Mouse (Mus musculus): ENCODE measurements around the gene Hoxd4.

The Hoxd4 gene

DNA sequence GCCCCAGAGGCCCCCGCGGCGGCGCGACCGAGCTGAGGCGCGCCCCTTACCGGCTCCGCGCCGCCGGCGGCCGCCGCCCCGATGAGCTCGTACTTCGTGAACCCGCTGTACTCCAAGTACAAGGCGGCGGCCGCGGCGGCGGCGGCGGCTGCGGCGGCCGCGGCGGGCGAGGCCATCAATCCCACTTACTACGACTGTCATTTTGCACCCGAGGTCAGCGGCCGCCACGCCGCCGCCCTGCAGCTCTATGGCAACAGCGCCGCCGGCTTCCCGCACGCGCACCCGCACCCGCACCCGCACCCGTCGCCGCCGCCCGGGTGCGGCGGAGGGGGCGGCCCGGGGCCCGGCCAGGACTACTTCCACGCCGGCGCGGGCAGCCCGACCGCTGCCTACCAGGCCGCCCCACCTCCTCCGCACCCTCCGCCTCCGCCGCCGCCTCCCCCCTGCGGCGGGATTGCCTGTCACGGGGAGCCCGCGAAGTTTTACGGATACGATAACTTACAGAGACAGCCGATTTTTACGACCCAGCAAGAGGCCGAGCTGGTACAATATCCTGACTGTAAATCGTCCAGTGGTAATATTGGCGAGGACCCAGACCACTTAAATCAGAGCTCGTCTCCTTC lies 6.2 kb upstream of the Hoxd4 start:
- WGBS: 1% methylated on average over 68 of the region's 85 CpGs

DNA sequence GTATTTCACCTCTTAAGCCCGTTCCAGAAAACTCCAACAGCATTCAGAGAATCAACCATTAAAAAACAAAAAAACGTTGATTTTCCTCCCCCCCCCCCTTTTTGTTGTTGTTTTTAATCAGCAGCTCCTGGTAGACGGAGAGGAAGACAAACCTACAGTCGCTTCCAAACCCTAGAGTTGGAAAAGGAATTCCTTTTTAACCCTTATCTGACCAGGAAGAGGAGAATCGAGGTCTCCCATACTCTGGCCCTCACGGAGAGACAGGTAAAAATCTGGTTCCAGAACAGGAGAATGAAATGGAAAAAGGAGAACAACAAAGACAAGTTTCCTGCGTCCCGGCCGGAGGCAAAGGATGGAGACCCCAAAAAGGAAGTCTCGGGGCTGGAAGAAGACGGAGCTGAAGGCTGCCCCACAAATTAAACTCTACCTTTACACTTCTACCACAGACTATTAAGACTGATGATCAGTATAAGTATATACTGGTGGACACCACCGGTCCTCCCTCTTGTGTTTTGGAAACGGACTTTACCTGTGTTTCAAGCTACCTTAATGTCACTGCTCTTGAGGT lies 5.3 kb upstream of the Hoxd4 start:
- WGBS: 4% methylated on average over 13 of the region's 13 CpGs

DNA sequence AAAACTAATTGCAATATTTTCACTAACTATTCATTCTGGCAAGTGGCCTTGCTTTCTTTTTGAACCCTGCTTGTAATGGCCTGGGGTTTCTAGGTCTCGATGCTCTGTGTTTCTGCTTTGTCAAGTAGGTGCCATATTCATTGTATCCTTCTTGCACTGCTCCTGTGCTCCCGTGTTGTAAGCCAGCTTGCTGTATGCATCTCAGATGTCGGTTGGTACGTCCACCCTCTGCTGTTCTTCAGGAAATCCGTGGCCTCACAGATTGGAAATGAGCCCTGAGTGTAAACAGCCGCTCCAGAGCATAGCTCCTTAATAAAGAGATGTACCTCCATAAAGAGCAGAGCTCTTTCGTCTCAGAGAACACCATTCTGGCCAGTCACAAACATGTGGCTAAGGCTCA lies 4.1 kb upstream of the Hoxd4 start:
- 15% methylated on average over 7 of the region's 7 CpGs for WGBS

DNA sequence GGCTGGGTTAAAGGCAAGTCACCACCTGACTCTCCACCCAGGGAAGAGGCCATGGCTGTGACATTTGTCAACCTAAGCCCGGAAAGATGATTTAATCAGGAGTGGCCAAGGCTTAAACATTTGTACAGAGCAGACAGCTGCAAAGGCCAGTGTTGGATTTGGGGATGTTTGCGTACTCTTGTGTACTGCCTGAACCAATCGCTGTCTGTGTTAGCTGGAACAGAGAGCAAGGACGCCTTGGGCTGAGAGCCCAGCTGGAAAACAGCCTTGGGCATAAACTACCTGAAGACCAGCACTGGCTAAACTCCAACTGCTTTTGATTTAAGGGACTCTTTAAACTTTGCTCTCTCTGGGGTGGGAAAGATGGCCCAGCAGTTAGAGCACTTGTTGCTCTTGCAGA lies 3.1 kb upstream of the Hoxd4 start:
- WGBS: 14% methylated on average over 4 of the region's 4 CpGs

DNA sequence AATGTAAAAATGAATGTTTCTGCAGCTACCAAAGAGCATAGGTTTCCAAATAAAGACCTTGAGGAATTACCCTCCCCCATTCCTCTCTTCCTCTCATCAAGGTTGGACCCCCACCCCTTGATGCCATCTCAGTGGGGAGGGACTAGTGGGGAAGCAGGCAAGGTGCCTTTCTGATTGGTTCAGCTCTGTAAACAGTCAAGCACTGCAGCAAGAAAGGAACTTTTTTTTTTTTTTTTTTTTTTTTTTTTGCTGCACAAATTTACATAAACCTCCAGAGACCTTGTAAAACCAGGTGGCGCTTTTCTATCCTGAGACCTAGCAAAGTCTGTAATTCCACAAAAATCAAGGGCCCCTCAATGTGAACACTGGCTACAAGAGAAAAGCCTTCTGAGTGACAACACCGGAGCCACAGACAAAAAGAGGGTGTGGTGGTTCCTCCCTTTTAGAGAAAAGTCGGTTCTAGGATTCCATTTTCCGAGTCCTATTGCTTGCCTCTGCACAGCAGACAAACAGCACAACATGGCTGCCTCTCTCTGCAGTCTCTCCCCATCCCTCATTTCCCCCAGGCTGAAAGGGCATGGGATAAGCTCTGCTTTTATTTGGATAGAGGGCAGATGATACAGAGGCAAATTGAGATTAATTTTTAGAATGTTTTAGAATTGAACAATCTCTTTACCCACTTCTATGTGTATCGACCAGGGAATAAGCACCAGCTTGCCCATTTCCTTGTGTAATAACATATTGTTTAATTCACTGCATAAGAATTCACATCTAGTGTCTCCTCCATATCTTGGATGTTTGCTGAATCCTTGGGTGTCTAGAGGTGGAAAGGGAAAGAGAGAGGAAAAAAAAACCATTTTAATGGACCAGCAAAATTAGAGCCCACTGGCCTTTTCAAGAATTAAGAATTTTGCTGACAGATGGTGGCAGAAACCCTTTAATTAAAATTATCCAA lies 2.0 kb upstream of the Hoxd4 start:
- WGBS: 7% methylated on average over 5 of the region's 5 CpGs

DNA sequence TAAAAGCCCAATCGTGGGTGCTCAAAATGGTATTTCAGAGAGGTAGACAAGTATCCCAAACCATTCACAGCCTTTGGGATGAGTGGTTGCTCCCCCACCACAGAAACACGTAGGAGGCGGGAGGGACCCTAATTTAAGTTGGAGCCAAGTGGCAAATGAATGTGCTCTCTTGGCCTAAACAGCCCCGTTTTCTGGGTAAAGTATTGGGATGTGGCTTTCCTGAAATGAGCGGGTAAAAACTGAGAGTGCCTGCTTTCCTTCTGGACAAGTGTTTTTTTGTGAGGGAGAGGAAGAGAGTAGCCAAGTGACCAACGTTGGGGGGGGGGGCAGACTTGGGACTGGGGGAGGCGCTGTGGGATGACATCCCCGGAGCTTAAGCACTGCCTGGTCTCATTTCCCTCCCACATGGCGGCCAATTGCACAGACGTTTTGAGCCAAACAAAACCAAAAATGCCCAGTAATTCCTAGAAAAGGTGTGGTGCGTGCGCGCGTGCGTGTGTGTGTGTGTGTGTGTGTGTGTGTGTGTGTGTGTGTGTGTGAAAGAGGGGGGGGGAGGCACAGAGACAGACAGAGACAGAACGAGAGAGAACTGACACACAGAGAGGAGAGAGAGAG lies 693 bp upstream of the Hoxd4 start:
- 3% methylated on average over 16 of the region's 16 CpGs for WGBS

DNA sequence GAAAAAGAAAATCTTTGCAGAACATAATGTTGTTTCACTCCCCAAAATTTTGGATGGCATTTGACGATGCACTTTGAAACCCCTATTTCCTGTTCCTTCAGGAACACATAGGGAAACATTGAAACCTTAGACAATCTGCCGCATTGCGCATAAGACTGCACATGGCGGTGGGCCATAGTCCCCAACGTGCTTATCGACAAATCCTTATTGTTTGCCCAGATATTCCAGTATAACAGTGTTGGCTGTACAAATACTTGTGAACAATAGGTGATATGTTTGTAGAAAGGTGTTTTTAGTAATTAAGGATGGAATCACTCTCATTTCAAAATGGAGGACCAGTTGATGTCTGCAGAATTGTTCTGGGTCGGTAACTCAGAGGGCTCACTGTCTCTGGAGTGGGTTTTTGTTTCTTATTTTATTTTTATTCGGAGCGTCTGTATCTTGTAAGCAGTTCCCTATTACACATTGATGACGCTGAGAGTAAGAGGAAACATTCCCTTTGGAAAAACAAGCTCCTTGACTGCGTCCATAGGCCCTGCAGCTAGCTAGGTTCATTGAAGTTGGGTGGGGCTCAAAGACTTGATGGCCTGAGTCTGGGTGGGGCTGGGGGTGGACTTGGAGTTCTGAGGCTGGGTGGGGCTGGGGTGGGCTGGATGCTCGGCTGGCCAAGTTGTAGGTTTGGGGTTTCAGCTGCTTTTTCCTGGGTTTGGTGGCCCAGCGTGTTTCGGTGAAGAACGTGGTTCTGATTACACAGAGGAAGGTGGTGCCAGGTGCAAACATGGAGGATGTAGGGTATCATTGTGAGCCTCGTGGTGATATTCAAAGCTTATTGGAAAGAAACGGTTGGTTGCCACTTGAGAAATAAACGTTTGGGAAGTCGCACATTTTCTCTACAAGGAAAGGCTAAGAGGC lies 1.8 kb downstream of the Hoxd4 start:
- 7% methylated on average over 19 of the region's 19 CpGs for WGBS

DNA sequence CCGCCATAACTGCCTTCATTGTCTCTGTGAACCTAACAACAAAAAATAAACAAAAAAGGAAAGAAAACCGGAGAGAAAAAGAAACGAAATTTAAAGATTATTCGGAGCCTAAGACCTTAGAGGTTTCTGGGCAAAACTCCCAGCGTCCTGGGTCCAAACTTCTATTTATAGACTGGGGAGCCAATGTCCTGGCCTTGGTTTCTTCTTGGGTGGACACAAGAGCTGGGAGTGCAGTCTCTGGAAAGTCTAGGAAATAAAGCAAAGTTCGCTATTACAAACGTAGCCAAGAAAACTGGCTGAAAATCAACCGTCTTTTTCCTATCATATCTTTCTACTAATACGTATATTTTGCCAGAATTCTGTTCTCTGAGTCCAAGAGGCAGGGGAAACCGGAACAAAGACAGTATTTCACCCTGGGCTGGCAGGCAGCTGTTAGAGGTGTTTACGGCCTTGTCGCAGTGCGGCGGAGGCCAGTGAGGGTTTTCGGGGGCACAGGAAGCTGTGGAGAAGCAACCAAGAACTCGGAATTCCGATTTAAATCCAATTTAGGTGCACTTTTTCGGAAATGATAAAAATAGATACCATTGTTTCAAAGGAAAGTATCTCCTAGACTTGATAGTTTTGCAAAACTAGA lies 2.5 kb downstream of the Hoxd4 start:
- WGBS: 7% methylated on average over 18 of the region's 18 CpGs

DNA sequence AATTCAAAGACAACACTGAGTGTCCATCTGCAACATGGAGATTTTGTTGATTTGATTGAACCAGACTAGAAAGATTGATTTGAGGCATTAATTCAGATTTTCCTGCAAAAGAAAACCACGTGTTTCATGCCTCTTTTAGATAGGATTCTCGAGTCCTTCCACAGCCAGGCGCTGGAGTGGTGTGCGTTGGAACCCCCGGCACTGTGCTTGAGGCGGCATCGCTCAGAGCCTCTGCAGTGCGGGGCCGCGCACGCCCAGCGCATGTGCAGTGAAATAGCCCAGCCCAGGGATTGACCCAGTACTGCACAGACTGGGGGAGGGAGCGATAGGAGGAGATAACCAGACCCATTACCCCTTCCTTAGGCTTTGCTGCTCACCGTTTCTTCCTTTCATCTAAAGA lies 3.2 kb downstream of the Hoxd4 start:
- 2% methylated on average over 14 of the region's 14 CpGs for WGBS

DNA sequence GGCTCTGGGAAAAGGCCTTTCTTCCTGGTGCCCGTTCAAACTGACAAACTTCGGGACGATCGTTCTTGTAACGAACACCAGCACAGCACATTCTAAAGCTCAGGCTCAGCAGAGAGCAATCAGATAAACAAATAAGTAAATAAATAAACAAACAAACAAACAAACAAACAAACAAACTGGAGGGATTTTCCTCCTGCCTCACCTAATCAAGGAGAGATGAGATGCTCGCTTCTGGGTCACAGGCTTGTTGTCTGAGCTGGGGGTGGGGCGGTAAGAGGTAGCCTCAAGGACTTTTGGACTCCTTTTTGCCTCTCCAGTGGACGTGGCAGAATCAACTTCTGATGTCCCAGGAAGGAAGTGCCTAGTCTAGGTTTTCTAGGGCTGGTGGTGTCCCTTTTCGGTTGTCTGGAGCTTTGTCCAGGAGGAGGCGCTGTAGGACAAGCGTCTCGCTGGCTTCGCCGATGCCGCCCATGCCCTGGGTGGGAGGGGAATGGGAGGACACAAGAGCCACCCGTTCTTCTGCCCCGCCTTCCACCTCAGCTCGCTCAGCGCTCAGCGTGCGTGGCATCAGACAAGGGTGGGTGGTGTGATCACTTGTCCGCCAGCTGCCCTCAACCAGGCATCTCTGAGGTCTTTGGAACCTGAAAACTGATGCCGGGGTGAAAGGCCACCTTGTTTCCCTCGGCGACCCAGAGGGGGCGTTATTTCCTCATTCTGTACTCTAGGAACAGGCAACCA lies 3.9 kb downstream of the Hoxd4 start:
- 5% methylated on average over 26 of the region's 26 CpGs for WGBS

DNA sequence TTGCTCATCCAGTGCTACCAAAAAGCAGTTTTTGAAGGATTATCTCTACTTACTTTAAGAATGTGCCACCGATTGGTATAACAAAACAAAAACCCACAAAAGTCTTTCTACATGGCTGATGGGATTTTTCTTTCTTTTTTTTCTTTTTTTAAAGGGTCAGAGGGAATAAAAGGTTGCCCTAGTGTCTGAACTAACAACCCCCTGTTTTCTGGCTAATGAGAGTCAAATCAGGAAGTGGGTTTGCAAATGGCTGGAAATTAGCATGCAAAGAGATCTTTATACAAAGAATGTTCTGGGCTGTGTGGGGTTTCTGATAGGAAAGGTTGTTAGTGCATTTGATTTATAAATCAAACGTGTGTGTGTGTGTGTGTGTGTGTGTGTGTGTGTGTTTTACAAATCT lies 8.7 kb downstream of the Hoxd4 start:
- 16% methylated on average over 2 of the region's 2 CpGs for WGBS

DNA sequence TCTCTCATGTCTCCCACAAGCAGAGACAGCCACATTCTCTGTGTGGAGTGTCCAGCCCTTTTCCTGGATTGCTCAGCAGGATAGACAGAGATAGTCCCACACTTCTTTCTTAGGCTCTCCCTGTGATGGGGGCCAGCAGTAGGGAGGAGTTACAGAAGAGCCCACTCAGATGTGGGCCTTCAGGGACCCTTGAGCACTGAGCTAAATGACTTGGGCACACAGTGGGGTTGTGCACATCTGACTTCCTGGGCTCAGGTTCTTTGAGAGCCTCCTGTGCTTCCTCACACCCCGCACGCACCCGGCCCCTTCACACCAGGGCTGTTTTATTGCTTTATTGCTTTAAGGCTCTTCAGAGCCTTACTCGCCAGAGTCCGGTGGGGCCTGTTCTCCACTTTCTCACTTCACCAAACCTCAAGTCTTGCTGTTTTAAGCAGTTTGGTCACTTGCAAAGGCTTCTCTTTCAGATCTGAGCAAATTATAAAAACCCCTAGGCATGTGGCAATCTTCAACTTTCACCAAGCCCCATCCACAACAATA lies 9.3 kb downstream of the Hoxd4 start:
- WGBS: 14% methylated on average over 5 of the region's 5 CpGs

DNA sequence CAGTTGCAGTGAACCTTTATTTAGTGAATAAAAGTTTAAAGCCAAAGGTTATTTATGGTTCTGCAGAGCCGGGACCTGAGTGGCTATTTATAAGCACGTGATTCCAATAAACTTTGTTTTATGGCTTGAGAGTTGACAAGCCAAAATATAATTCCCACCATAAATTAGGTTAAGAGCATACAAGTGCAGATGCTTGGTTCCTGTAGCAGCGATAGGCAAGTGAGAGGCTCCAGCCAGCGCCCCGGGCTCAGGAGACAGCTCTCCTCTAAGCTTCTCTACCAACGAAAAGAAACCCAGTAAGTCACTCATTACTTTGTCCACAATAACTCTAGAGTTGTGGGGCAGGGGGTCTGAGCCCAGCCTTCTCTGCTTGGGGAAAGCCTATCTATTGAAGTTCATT lies 10.2 kb downstream of the Hoxd4 start:
- 10% methylated on average over 6 of the region's 6 CpGs for WGBS

DNA sequence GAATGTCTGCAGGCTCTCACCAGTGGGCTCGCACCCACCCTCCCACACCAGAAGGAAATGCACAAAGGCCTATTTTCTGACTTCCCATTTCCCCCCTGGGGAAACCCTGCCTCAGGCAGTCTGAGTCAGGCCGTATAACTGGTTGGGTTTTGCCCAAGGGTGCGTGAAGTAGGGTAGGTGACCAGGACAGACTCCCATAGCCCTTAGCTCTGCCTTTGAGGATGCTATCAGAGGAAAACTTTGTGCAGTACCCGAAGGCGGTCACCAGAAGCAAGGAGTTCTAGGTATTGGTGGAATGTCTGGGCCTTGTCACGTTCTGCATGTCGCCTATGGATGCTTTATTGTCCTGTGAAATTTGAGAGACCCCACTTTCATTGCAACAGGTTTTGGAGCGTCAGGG lies 11.2 kb downstream of the Hoxd4 start:
- WGBS: 6% methylated on average over 8 of the region's 8 CpGs

DNA sequence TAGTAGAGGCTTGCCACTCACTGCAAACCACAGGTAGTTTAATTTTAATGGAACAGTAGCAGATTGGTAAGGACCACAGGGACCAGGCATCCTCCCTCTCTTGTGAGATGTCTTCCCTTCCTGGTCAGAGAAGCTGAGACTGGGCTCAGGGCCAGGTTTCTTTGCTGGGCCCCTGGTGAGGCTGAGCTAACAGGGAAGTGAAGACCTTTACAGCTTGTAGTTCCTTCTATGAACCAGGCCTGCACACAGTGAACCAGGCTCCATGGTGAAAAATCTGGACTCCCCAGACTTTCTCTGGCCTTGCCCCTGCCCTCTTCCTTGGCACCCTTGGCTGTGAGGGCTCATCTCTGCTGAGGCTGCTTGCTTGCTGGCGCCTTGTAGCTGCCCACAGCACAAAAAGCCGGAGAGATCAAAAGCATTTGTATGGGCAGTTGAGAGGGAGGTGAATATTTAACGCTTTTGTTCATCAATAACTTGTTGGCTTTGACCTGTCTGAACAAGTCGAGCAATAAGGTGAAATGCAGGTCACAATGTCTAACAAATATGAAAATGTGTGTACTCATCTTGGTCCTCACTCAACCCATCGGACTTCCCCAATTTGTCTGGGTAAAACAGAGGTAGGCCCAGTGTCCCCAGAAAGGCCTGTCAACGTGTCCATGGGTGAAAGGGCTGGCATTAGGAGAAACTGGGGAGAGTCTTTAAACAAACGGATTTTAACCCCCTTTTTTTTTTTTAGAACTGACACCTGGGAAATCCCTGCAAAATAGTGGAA lies 12.7 kb downstream of the Hoxd4 start:
- 29% methylated on average over 7 of the region's 7 CpGs for WGBS

DNA sequence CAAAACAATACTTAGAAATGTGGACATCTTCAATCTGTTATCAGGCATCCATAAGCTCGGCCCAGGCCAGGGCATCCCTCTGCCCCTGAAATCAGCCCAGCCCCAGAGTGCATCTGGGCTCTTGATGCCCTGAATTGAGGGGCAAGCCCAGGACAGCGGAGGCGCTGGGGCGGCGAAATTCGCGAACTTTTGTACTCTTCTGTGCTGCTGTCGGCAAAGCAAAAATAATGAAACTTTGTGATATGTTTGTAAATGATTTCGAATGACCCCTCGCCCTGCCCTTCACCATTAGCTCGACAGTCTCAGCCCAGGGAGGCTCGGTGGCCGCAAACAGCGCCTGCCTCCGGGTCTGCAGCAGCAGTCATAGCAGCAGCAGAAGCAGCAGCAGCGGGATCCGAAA lies 13.4 kb downstream of the Hoxd4 start:
- 8% methylated on average over 17 of the region's 17 CpGs for WGBS

DNA sequence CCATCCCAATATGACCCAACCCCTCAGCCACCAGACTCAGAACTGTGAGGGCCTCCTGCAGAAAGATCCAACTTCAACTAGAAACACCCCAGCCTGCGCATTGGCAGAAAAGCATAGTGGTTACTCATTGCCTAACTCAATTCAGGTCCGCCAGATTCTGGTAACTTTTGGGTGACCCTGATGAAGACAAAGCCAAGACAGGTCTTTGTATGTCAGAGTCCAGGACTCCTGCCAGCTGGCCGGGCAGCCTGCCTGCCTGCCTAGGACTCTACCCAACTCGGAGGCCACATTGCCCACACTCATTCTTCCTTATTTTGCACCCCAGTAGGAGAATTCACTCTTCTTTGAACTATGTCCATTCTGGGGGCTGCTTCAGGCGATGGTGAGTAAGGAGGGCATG lies 14.8 kb downstream of the Hoxd4 start, which contains the start of gene Gm28230:
Gm28230 (plus strand) TSS at position 178 of the 400 bp plus-strand sequence.
- WGBS: 12% methylated on average over 5 of the region's 5 CpGs

DNA sequence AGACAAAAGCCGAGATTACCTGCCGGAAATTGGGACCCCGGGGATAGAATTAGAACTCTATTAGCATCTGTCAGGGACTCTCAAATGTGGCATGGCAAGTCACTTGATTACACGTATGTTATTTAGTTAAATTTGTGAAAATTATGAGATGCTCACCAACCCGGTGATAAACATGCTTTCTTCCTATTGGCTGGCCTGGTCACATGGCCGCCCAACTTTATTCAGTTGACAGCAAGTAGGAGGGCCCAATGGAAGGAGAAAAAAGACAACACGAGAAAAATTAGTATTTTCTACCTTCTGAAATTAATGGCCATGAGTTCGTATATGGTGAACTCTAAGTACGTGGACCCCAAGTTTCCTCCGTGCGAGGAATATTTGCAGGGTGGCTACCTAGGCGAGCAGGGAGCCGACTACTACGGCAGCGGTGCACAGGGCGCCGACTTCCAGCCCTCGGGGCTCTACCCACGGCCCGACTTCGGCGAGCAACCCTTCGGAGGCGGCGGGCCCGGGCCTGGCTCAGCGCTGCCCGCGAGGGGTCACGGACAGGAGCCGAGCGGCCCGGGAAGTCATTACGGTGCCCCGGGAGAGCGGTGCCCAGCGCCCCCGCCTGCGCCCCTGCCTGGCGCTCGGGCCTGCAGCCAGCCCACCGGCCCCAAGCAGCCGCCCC lies 15.4 kb downstream of the Hoxd4 start:
- 3% methylated on average over 42 of the region's 43 CpGs for WGBS
